8 mouse cellular contexts compared by ENCODE assay signal in the genomic region with DNA sequence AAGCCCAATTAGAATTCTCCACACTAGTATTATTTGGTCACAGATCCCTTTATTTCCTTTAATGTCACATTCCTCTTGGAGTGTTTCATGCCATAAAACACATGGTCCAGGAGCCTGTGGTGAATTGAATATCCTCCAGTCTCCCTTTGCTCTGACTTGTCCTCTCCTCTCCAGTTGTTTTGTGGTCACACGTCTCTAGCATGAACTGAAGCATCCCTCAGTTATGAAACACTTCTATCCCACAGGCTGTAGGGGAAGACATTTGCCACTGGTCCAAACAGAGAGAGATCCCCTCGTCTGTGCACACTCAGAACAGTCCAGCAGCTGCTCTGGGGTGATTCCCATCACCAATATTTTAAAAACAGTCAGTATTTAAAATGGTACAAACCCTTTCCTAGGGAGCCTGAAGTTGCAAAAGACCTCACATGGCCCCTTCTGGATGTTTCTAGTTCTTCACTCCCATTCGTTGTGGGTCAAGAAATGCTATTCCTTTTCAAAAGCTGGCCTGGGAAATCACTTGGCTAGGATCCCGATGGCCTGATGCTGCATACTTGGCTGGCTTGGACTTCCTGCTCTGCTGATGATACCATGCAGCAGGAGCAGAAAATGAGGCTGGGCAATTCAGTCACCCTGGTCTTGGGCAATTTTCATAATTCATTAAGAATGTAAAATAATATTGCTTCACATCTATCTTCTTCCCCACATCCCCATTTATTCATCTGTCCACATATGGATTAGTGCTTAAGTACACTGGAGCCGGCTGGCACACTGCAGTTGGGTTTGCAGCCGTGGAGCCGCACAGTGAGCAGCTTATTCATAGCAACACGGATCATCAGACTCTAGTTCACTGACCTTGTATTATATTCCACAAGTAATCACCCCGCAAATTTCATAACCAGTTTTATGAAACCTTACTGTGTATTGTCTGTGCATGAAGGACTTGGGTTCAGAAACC.
A peak's percentile ranks its signal among the peaks of the same experiment; 100 is the strongest.
DNase-seq lines count a peak whose midpoint lies in the region; ATAC-seq and TF ChIP-seq lines count a peak whose summit lies in the region.

No protein-coding gene starts in this region.

- H3K4me2 ChIP-seq in intestine, embryonic 14.5 days (ENCODE audit: low read length), result no peak overlapping the region
- no peak overlapping the region for H3K4me2 ChIP-seq in intestine, postnatal 0 days (replicated peaks; ENCODE audit: low read depth)
- H3K4me2 ChIP-seq in forebrain, embryonic 16.5 days (ENCODE audit: low read length), result no peak overlapping the region

- no peak for TF ChIP-seq CTCF in intestine, postnatal 0 days (IDR thresholded peaks at IDR 0.05; ENCODE audit: low read depth)

- no peaks in the 10 kb centered on the region for H3K27me3 ChIP-seq in intestine, embryonic 14.5 days (replicated peaks; ENCODE audit: control insufficient read depth, insufficient read depth, low read length)
- no peaks in the 10 kb centered on the region for H3K27me3 ChIP-seq in intestine, postnatal 0 days (replicated peaks; ENCODE audit: control insufficient read depth, insufficient read depth, low read length)
- H3K27me3 ChIP-seq in forebrain, embryonic 16.5 days (replicated peaks; ENCODE audit: control insufficient read depth, insufficient read depth, low read length), result no peaks in the 10 kb centered on the region

- H3K36me3 ChIP-seq in intestine, embryonic 14.5 days (ENCODE audit: control insufficient read depth, insufficient read depth, low read length), result no peaks in the 10 kb centered on the region
- H3K36me3 ChIP-seq in intestine, postnatal 0 days (ENCODE audit: control insufficient read depth, insufficient read depth), result no peaks in the 10 kb centered on the region
- no peaks in the 10 kb centered on the region for H3K36me3 ChIP-seq in forebrain, embryonic 16.5 days (ENCODE audit: control insufficient read depth, insufficient read depth)

- intact Hi-C loops in heart, postnatal 14 days (cut with DNase I), result no loop called here

- DNase-seq in intestine, embryonic 14.5 days (ENCODE audit: low spot score), result no peak
- DNase-seq in adrenal gland, postnatal 36 days, result peak; percentile 37 to 39
- peak; percentile 60 to 76 for DNase-seq in heart, postnatal 14 days
- DNase-seq in lung, postnatal 25 days (ENCODE audit: low spot score), result peak; percentile 70
- no peak for DNase-seq in c-Kit-positive CD71-positive TER-119-positive erythroid progenitor cells, embryonic 14.5 days (ENCODE audit: low spot score)
- DNase-seq in layer of hippocampus, adult 18-20 months (ENCODE audit: low spot score in 2 of 2), result no peak

- H3K4me3 ChIP-seq in intestine, embryonic 14.5 days (ENCODE audit: low read depth, low read length), result no peak overlapping the region
- no peak overlapping the region for H3K4me3 ChIP-seq in intestine, postnatal 0 days (ENCODE audit: low read depth, low read length)
- no peak overlapping the region for H3K4me3 ChIP-seq in forebrain, embryonic 16.5 days (replicated peaks; ENCODE audit: low read length)

- no peak for ATAC-seq in intestine, embryonic 14.5 days (replicated peaks; ENCODE audit: low FRiP score, low TSS enrichment, low read depth)
- no peak for ATAC-seq in intestine, postnatal 0 days
- ATAC-seq in forebrain, embryonic 16.5 days, result no peak

- H3K9me3 ChIP-seq in intestine, embryonic 14.5 days (ENCODE audit: control insufficient read depth, low read length), result no peaks in the 10 kb centered on the region
- H3K9me3 ChIP-seq in intestine, postnatal 0 days (ENCODE audit: control insufficient read depth), result no peaks in the 10 kb centered on the region
- H3K9me3 ChIP-seq in forebrain, embryonic 16.5 days (ENCODE audit: control insufficient read depth, low read length), result no peaks in the 10 kb centered on the region

- 59% methylated on average over 9 of the region's 9 CpGs for WGBS in intestine, embryonic 14.5 days
- 52% methylated on average over 9 of the region's 9 CpGs for WGBS in intestine, postnatal 0 days
- WGBS in forebrain, embryonic 16.5 days, result 77% methylated on average over 9 of the region's 9 CpGs

- H3K9ac ChIP-seq in intestine, embryonic 14.5 days (ENCODE audit: low read length), result no peak overlapping the region
- H3K9ac ChIP-seq in intestine, postnatal 0 days (ENCODE audit: low read depth, low read length), result no peak overlapping the region
- H3K9ac ChIP-seq in forebrain, embryonic 16.5 days (replicated peaks; ENCODE audit: low read depth, low read length), result no peak overlapping the region

- H3K27ac ChIP-seq in intestine, embryonic 14.5 days (ENCODE audit: low read depth), result peak overlapping the region; percentile 54
- no peak overlapping the region for H3K27ac ChIP-seq in intestine, postnatal 0 days (ENCODE audit: low read depth, low read length)
- H3K27ac ChIP-seq in forebrain, embryonic 16.5 days (ENCODE audit: low read length), result no peak overlapping the region

- H3K4me1 ChIP-seq in intestine, embryonic 14.5 days (replicated peaks; ENCODE audit: control insufficient read depth, insufficient read depth, low read length), result 0 out of 2 replicates have a peak, but pooled peaks cover 4% of the 10 kb centered on the region
- H3K4me1 ChIP-seq in intestine, postnatal 0 days (replicated peaks; ENCODE audit: control insufficient read depth, insufficient read depth, low read length), result no peaks in the 10 kb centered on the region
- peaks cover 4% of the 10 kb centered on the region; the same call in 1 of the 2 replicates for H3K4me1 ChIP-seq in forebrain, embryonic 16.5 days (replicated peaks; ENCODE audit: control insufficient read depth, insufficient read depth, low read length)

Comparison
In these comparisons a context has a peak if more than half of its experiments do, and no peak if none do; other contexts are left out.
1. DNase-seq: peak in adrenal gland, postnatal 36 days (2 of 2), heart, postnatal 14 days (2 of 2) and lung, postnatal 25 days (single experiment); none in intestine, embryonic 14.5 days (single experiment), c-Kit-positive CD71-positive TER-119-positive erythroid progenitor cells, embryonic 14.5 days (single experiment) and layer of hippocampus, adult 18-20 months (0 of 2).